Mouse (Mus musculus): Measurements from ENCODE around the gene Mast2.

GRCm38 (mm10) chr4:116336294-116336693 is 127.7 kb downstream of the Mast2 start:
- TF ChIP-seq CTCF (IDR thresholded peaks at IDR 0.05; ENCODE audit: control insufficient read depth, insufficient read depth, insufficient read length) (no peak), MAX (IDR thresholded peaks at IDR 0.05) (no peak), MYOD1 (IDR thresholded peaks at IDR 0.05; ENCODE audit: control insufficient read depth, insufficient read length, low read depth) (no peak), USF1 (IDR thresholded peaks at IDR 0.05; ENCODE audit: low read depth) (no peak)

All from C2C12 (cell line).